Mouse (Mus musculus) testis, adult 2 months (tissue): Measurements from ENCODE around the gene Lamtor3.

ENCODE experiments used
- CTCF ChIP-seq: fragments of 200-500 bp; IDR thresholded peaks from 2 replicates; pipeline ENCODE4 v1.5.1; 2012; ENCODE audit warnings: low read depth, mild to moderate bottlenecking, inconsistent platforms, low read length, moderate library complexity; ENCODE audit not compliant: control insufficient read depth, insufficient read depth, insufficient replicate concordance
- POLR2A ChIP-seq: fragments of 200-500 bp; IDR thresholded peaks from 2 replicates; pipeline ENCODE4 v1.6.1; 2012; ENCODE audit warnings: low read depth, mild to moderate bottlenecking, inconsistent platforms, low read length, moderate library complexity; ENCODE audit not compliant: control insufficient read depth

- TF ChIP-seq CTCF (no peak), POLR2A (no peak)
Measured at GRCm38 (mm10) chr3:137920594-137920993, 2.3 kb downstream of the Lamtor3 start.
